Mouse (Mus musculus): Measurements from ENCODE around the gene Paxbp1. TPM values are rescaled to one million over a fixed set of nuclear protein-coding genes. Genes with fewer than 3 reads are reported as not detected.

Paxbp1 gene
- polyA plus RNA-seq, 1 experiment from 2014 or later: 55.8 TPM

DNA sequence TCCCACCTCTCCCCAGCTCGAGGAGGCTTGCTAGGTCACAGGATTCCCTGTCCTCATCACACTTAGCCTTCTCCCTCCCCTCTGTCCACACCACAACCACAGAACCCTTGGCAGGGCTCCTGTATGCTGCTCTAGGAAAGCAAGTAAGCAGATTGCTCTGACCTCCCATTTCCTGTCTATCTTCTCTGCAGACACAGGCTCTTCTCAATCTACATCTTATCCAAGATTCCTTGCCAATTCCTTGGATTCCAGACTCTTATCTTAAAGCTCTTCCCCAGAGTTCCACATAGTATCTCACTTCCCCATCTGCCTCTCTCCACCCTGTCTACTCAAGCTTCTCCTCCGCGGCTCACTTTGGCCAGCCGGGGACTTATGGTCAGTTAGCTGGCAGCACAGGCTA, 49.3 kb downstream of the Paxbp1 start:
- no peak overlapping the region for H3K4me2 ChIP-seq (replicated peaks)
- H3K27ac ChIP-seq (replicated peaks): no peak overlapping the region
- peak; percentile 57; the same call in 1 of the 2 replicates for ATAC-seq (ENCODE audit: insufficient number of reproducible peaks, low FRiP score, low TSS enrichment, low read depth)
- H3K9ac ChIP-seq: no peak overlapping the region
- H3K36me3 ChIP-seq: peaks cover 11% of the 10 kb centered on the region; the same call in 1 of the 2 replicates
- WGBS: 61% methylated on average over 4 of the region's 4 CpGs
- H3K9me3 ChIP-seq (replicated peaks): no peaks in the 10 kb centered on the region
- H3K4me3 ChIP-seq (replicated peaks): no peak overlapping the region
- no peaks in the 10 kb centered on the region for H3K27me3 ChIP-seq
- H3K4me1 ChIP-seq: peaks cover 5% of the 10 kb centered on the region

DNA sequence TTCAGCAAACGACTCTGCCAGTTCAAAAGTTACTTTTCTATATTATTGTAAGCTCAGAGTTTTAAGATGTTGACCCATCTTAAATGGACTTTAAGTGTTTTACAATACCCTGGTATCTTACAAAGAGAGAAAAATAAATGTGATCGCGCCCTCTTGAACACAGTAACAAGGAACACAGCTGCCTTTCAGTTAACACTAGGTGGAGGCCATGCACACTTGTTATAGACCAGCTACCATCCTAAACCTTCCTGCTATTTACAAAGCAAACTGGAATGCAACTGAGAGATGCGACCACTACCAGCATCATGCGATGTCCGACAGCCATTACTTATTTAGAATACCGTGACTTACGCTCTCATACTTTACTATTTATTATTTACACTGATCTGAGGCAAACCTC, 55.2 kb downstream of the Paxbp1 start:
- ATAC-seq (ENCODE audit: insufficient number of reproducible peaks, low FRiP score, low TSS enrichment, low read depth): no peak
- no peaks in the 10 kb centered on the region for H3K27me3 ChIP-seq
- H3K27ac ChIP-seq (replicated peaks): no peak overlapping the region
- 93% methylated on average over 8 of the region's 8 CpGs for WGBS
- H3K4me3 ChIP-seq (replicated peaks): no peak overlapping the region
- H3K4me2 ChIP-seq (replicated peaks): no peak overlapping the region
- no peaks in the 10 kb centered on the region for H3K9me3 ChIP-seq (replicated peaks)
- no peak overlapping the region for H3K9ac ChIP-seq
- no peaks in the 10 kb centered on the region for H3K4me1 ChIP-seq
- H3K36me3 ChIP-seq: peaks cover 13% of the 10 kb centered on the region; the same call in 1 of the 2 replicates

DNA sequence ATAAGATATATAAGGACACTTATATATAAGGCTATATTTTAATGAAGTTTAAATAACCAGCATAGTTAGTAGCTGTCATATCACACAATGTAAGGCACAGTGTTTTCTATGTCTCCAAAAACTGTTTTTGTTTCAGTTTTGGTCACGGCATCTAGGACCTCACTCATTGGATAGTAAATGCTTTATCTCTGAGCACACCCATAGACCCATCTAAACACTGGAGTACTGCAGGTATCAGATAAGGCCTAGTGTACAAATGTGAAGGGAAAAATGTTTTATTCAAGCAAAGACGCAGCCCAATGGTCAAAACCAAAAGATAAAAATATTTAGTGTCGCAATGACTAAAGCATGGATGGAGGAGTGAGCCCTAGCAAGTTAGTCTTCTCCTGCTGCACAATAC, 55.7 kb downstream of the Paxbp1 start:
- peaks cover 13% of the 10 kb centered on the region; the same call in 1 of the 2 replicates for H3K36me3 ChIP-seq
- no peak overlapping the region for H3K9ac ChIP-seq
- H3K27ac ChIP-seq (replicated peaks): no peak overlapping the region
- H3K4me2 ChIP-seq (replicated peaks): no peak overlapping the region
- no peak for ATAC-seq (ENCODE audit: insufficient number of reproducible peaks, low FRiP score, low TSS enrichment, low read depth)
- no peaks in the 10 kb centered on the region for H3K9me3 ChIP-seq (replicated peaks)
- H3K4me1 ChIP-seq: no peaks in the 10 kb centered on the region
- WGBS: 94% methylated on average over 3 of the region's 3 CpGs
- H3K27me3 ChIP-seq: no peaks in the 10 kb centered on the region
- H3K4me3 ChIP-seq (replicated peaks): no peak overlapping the region

DNA sequence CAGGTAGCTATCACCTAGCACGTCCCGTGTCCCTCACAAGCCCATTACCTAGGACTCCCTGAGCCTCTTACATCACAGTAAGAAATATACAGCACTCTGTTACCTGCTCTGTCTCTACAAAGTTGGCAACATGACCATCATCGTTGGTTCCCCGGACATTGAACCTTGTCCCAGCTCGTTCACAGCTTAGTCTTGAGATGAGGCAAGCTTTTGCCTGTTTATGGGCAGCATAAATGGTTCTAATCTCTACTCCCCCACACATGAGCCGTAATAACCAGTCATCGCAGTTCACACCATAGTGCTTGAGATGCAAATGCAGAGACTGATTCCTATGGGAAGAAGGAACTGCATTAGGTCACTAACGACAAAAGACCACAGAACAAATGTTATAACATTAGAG, 56.3 kb downstream of the Paxbp1 start:
- ATAC-seq (ENCODE audit: insufficient number of reproducible peaks, low FRiP score, low TSS enrichment, low read depth): no peak
- H3K27me3 ChIP-seq: no peaks in the 10 kb centered on the region
- no peak overlapping the region for H3K9ac ChIP-seq
- H3K4me3 ChIP-seq (replicated peaks): no peak overlapping the region
- 90% methylated on average over 8 of the region's 8 CpGs for WGBS
- H3K36me3 ChIP-seq: peaks cover 13% of the 10 kb centered on the region; the same call in 1 of the 2 replicates
- H3K27ac ChIP-seq (replicated peaks): no peak overlapping the region
- no peak overlapping the region for H3K4me2 ChIP-seq (replicated peaks)
- no peaks in the 10 kb centered on the region for H3K4me1 ChIP-seq
- H3K9me3 ChIP-seq (replicated peaks): no peaks in the 10 kb centered on the region

DNA sequence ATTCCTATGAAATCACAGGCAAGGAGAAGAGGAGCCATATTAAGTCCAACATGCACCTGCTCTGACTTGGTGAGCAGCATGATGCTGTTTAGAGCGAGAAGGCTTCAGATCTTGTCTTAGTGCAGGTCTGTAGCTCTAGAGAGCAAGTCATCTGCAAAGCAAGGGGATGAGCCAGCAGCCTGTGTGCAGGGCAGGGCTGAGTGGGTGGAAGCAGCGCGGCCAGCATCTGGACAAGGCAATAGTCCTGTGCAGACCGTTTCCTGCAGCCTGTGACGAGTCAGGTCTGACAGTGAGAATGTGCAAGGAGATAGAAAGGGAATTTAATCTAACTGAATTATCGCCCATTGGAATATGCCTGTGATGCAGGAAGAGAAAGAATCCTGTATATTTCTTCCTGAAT, 73.3 kb downstream of the Paxbp1 start:
- H3K4me1 ChIP-seq: no peaks in the 10 kb centered on the region
- WGBS: 84% methylated on average over 6 of the region's 6 CpGs
- ATAC-seq (ENCODE audit: insufficient number of reproducible peaks, low FRiP score, low TSS enrichment, low read depth): no peak

DNA sequence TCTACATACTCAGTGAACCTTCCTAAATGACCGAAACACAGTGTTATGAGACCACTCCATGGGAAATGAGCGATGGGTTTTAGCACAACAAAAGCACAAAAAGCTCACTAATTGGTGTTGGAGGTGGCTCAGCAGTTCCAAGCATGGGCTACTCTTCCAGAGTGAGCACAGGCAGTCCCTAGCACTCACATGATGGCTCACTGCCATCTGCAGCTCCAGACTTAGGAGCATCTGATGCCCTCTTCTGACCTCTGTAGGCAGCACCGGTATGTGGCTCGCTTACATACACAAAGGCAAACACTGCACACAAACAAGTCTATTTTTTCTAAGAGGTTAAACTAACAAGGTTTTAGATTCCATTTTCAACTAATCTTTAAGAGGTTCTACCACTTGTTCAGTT, 78.1 kb downstream of the Paxbp1 start:
- no peak for ATAC-seq (ENCODE audit: insufficient number of reproducible peaks, low FRiP score, low TSS enrichment, low read depth)
- WGBS: 83% methylated on average over 4 of the region's 4 CpGs

More for the DNA sequence above, 73.3 kb downstream of the Paxbp1 start:
- no peaks in the 10 kb centered on the region for H3K27me3 ChIP-seq
- H3K4me3 ChIP-seq (replicated peaks): no peak overlapping the region
- no peaks in the 10 kb centered on the region for H3K9me3 ChIP-seq (replicated peaks)
- peaks cover 14% of the 10 kb centered on the region for H3K36me3 ChIP-seq
- no peak overlapping the region for H3K9ac ChIP-seq
- no peak overlapping the region for H3K27ac ChIP-seq (replicated peaks)
- H3K4me2 ChIP-seq (replicated peaks): no peak overlapping the region

DNA sequence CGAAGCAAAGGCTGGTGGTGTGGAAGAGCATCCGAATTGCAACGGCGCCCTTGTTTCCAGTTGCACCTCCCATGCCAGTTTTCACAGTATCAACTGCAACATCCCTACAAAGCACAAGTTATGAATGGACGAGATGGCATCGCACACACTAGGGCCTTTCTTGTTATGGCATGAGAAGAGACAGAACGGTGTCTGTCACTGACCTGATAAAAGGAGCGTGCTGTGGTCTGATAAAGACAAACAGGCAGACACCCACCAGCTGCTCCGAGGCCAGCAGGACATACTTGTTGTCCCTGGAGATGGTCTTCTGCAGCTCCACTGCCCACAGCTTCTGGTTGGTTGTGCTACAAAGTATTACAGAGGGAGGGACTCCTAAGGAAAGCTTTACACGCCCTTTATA, 80.0 kb downstream of the Paxbp1 start:
- Histone ChIP-seq H3K9ac (no peak overlapping the region), H3K4me2 (replicated peaks) (no peak overlapping the region), H3K4me1 (no peaks in the 10 kb centered on the region), H3K9me3 (replicated peaks) (no peaks in the 10 kb centered on the region), H3K36me3 (peaks cover 24% of the 10 kb centered on the region), H3K4me3 (replicated peaks) (no peak overlapping the region), H3K27ac (replicated peaks) (no peak overlapping the region), H3K27me3 (no peaks in the 10 kb centered on the region)
- WGBS: 91% methylated on average over 10 of the region's 10 CpGs
- ATAC-seq (ENCODE audit: insufficient number of reproducible peaks, low FRiP score, low TSS enrichment, low read depth): no peak

More for the DNA sequence above, 78.1 kb downstream of the Paxbp1 start:
- Histone ChIP-seq H3K4me3 (replicated peaks) (no peak overlapping the region), H3K36me3 (peaks cover 26% of the 10 kb centered on the region), H3K27ac (replicated peaks) (no peak overlapping the region), H3K4me2 (replicated peaks) (no peak overlapping the region), H3K27me3 (no peaks in the 10 kb centered on the region), H3K9me3 (replicated peaks) (no peaks in the 10 kb centered on the region), H3K9ac (no peak overlapping the region), H3K4me1 (no peaks in the 10 kb centered on the region)

Other genes with a start within 250 kb of the Paxbp1 start
- gene Urb1, start 234.1 kb downstream of the Paxbp1 start, polyA plus RNA-seq (2015; fragmentation: Nextera tagmentation; extraction: Ambion mirVana): 10.3 and 10.5 TPM in 2 replicates
- 3.1 and 3.7 TPM in 2 replicates for gene Eva1c, start 217.8 kb downstream of the Paxbp1 start, polyA plus RNA-seq (2015; fragmentation: Nextera tagmentation; extraction: Ambion mirVana)
- gene Cfap298, start 109.4 kb downstream of the Paxbp1 start, polyA plus RNA-seq (2015; fragmentation: Nextera tagmentation; extraction: Ambion mirVana): 45.1 and 63.4 TPM in 2 replicates
- gene Synj1, start 33.2 kb downstream of the Paxbp1 start, polyA plus RNA-seq (2015; fragmentation: Nextera tagmentation; extraction: Ambion mirVana): 13.5 and 14.0 TPM in 2 replicates
- gene 4932438H23Rik, start 50.6 kb upstream of the Paxbp1 start, polyA plus RNA-seq (2015; fragmentation: Nextera tagmentation; extraction: Ambion mirVana): 0.41 and 1.0 TPM in 2 replicates
- gene Olig2, start 180.9 kb upstream of the Paxbp1 start, polyA plus RNA-seq (2015; fragmentation: Nextera tagmentation; extraction: Ambion mirVana): 1.4 and 3.2 TPM in 2 replicates
- gene Olig1, start 225.2 kb upstream of the Paxbp1 start, polyA plus RNA-seq (2015; fragmentation: Nextera tagmentation; extraction: Ambion mirVana): 3.8 and 6.4 TPM in 2 replicates